Mouse (Mus musculus) forebrain, embryonic 11.5 days (tissue): ENCODE results near the gene Fntb. TPM values are rescaled to one million over a fixed set of nuclear protein-coding genes. Genes with fewer than 3 reads are reported as not detected.
A peak's percentile ranks its signal among the peaks of the same experiment; 100 is the strongest.

ENCODE experiments used
- ATAC-seq: fragments of 200-750 bp; cut with Nextera tagmentation; replicated peaks from 2 replicates; pipeline ENCODE4 v1.8.0; 2017; ENCODE audit warnings: moderate TSS enrichment; ENCODE audit not compliant: low FRiP score
- DNase-seq: peaks from one replicate; pipeline ENCODE4 v3.0.0-alpha.2; 2017; ENCODE audit warnings: low spot score
- H3K27ac ChIP-seq: fragments of 300-500 bp; sonication (generic); 2 replicates; pipeline ENCODE4 v1.5.1; 2014; ENCODE audit warnings: low read depth, low read length
- H3K27me3 ChIP-seq: fragments of 300-500 bp; sonication (generic); 2 replicates; pipeline ENCODE4 v1.6.1; 2014; ENCODE audit warnings: mild to moderate bottlenecking, low read length, mixed read lengths; ENCODE audit not compliant: control insufficient read depth, insufficient read depth
- H3K36me3 ChIP-seq: fragments of 300-500 bp; sonication (generic); 2 replicates; pipeline ENCODE4 v1.6.1; 2014; ENCODE audit warnings: mild to moderate bottlenecking, low read length, moderate library complexity, mixed read lengths; ENCODE audit not compliant: control insufficient read depth, insufficient read depth
- H3K4me1 ChIP-seq: fragments of 300-500 bp; sonication (generic); replicated peaks from 2 replicates; pipeline ENCODE4 v1.6.1; 2014; ENCODE audit warnings: low read length, mixed read lengths; ENCODE audit not compliant: control insufficient read depth, insufficient read depth
- H3K4me2 ChIP-seq: fragments of 300-500 bp; sonication (generic); 2 replicates; pipeline ENCODE4 v1.6.1; 2014; ENCODE audit warnings: low read depth, mild to moderate bottlenecking, low read length, moderate library complexity, mixed read lengths; ENCODE audit not compliant: severe bottlenecking
- H3K4me3 ChIP-seq: fragments of 300-500 bp; sonication (generic); 2 replicates; pipeline ENCODE4 v1.5.1; 2014; ENCODE audit warnings: low read depth, low read length
- H3K9ac ChIP-seq: fragments of 300-500 bp; sonication (generic); 2 replicates; pipeline ENCODE4 v1.6.1; 2014; ENCODE audit warnings: low read length
- H3K9me3 ChIP-seq: fragments of 300-500 bp; sonication (generic); 2 replicates; pipeline ENCODE4 v1.6.1; 2016; ENCODE audit warnings: low read length, mixed read lengths; ENCODE audit not compliant: control insufficient read depth
- WGBS: fragments of 180-500 bp; shearing (Covaris S2); extraction: QIAGEN DNeasy Blood & Tissue Kit; methylation state at CpG from one replicate; pipeline ENCODE4 v1.1.7; 2014; 5-methylcytosine and 5-hydroxymethylcytosine counted together
- polyA plus RNA-seq: library from polyadenylated mRNA; unstranded; fragments of >200 nt; fragmentation: Nextera tagmentation; extraction: Ambion mirVana; gene quantifications from 2 replicates; pipeline ENCODE4 v1.2.1, GENCODE M21; 2014

Gene Fntb
- polyA plus RNA-seq, 1 experiment from 2014 or later = 44.7 TPM

- H3K9me3 ChIP-seq = no peaks in the 10 kb centered on the region
- no peak overlapping the region for H3K4me2 ChIP-seq
- ATAC-seq (no peak), DNase-seq (no peak)
- no peak overlapping the region for H3K4me3 ChIP-seq
- no peaks in the 10 kb centered on the region for H3K36me3 ChIP-seq
- WGBS = 92% methylated on average over 16 of the region's 16 CpGs
- H3K27me3 ChIP-seq = no peaks in the 10 kb centered on the region
- no peak overlapping the region for H3K27ac ChIP-seq
- H3K4me1 ChIP-seq = no peaks in the 10 kb centered on the region
- no peak overlapping the region for H3K9ac ChIP-seq
These were observed 127.7 kb downstream of the Fntb start for GRCm38 (mm10) chr12:76892910-76893695.

- WGBS = 84% methylated on average over 10 of the region's 10 CpGs
- no peak overlapping the region for H3K4me3 ChIP-seq
- DNase-seq (no peak), ATAC-seq (no peak)
- H3K36me3 ChIP-seq = no peaks in the 10 kb centered on the region
- H3K4me2 ChIP-seq = no peak overlapping the region
- H3K4me1 ChIP-seq = no peaks in the 10 kb centered on the region
- H3K9ac ChIP-seq = no peak overlapping the region
- H3K9me3 ChIP-seq = no peaks in the 10 kb centered on the region
- H3K27me3 ChIP-seq = no peaks in the 10 kb centered on the region
- H3K27ac ChIP-seq = no peak overlapping the region
These were observed 129.6 kb downstream of the Fntb start for GRCm38 (mm10) chr12:76894792-76895559.

GRCm38 (mm10) chr12:76895777-76896176 is 130.4 kb downstream of the Fntb start:
- Histone ChIP-seq H3K9ac (no peak overlapping the region), H3K4me2 (no peak overlapping the region), H3K27me3 (no peaks in the 10 kb centered on the region), H3K27ac (no peak overlapping the region), H3K36me3 (no peaks in the 10 kb centered on the region), H3K9me3 (no peaks in the 10 kb centered on the region), H3K4me3 (no peak overlapping the region), H3K4me1 (no peaks in the 10 kb centered on the region)
- ATAC-seq = peak; percentile 71; the same call in 1 of the 2 replicates
- 43% methylated on average over 7 of the region's 7 CpGs for WGBS
- DNase-seq = no peak

GRCm38 (mm10) chr12:76896566-76896965 is 131.2 kb downstream of the Fntb start:
- ATAC-seq = no peak
- no peaks in the 10 kb centered on the region for H3K9me3 ChIP-seq

GRCm38 (mm10) chr12:76897006-76897405 is 131.6 kb downstream of the Fntb start:
- WGBS = 92% methylated on average over 10 of the region's 10 CpGs
- no peaks in the 10 kb centered on the region for H3K9me3 ChIP-seq
- H3K4me3 ChIP-seq = no peak overlapping the region
- no peaks in the 10 kb centered on the region for H3K4me1 ChIP-seq
- H3K36me3 ChIP-seq = no peaks in the 10 kb centered on the region
- DNase-seq (no peak), ATAC-seq (no peak)
- H3K9ac ChIP-seq = no peak overlapping the region
- no peak overlapping the region for H3K27ac ChIP-seq
- no peaks in the 10 kb centered on the region for H3K27me3 ChIP-seq
- H3K4me2 ChIP-seq = no peak overlapping the region

More at GRCm38 (mm10) chr12:76896566-76896965, 131.2 kb downstream of the Fntb start:
- Histone ChIP-seq H3K36me3 (no peaks in the 10 kb centered on the region), H3K4me1 (no peaks in the 10 kb centered on the region), H3K27me3 (no peaks in the 10 kb centered on the region), H3K27ac (no peak overlapping the region), H3K4me3 (no peak overlapping the region), H3K9ac (no peak overlapping the region), H3K4me2 (no peak overlapping the region)
- 92% methylated on average over 4 of the region's 4 CpGs for WGBS
- no peak for DNase-seq

GRCm38 (mm10) chr12:76898141-76898540 is 132.8 kb downstream of the Fntb start:
- Histone ChIP-seq H3K27me3 (no peaks in the 10 kb centered on the region), H3K27ac (no peak overlapping the region), H3K9ac (no peak overlapping the region), H3K9me3 (no peaks in the 10 kb centered on the region), H3K4me3 (no peak overlapping the region), H3K36me3 (no peaks in the 10 kb centered on the region), H3K4me1 (no peaks in the 10 kb centered on the region), H3K4me2 (no peak overlapping the region)
- no peak for DNase-seq
- ATAC-seq = no peak

- no peak overlapping the region for H3K9ac ChIP-seq
- no peaks in the 10 kb centered on the region for H3K4me1 ChIP-seq
- no peak overlapping the region for H3K4me3 ChIP-seq
- H3K9me3 ChIP-seq = no peaks in the 10 kb centered on the region
- ATAC-seq (no peak), DNase-seq (no peak)
- no peak overlapping the region for H3K27ac ChIP-seq
- no peak overlapping the region for H3K4me2 ChIP-seq
- 92% methylated on average over 10 of the region's 10 CpGs for WGBS
- no peaks in the 10 kb centered on the region for H3K36me3 ChIP-seq
- no peaks in the 10 kb centered on the region for H3K27me3 ChIP-seq
These were observed 134.0 kb downstream of the Fntb start for GRCm38 (mm10) chr12:76899261-76899975.

- DNase-seq (no peak), ATAC-seq (no peak)
- no peak overlapping the region for H3K27ac ChIP-seq
- H3K9me3 ChIP-seq = no peaks in the 10 kb centered on the region
- no peaks in the 10 kb centered on the region for H3K27me3 ChIP-seq
- H3K9ac ChIP-seq = no peak overlapping the region
- H3K36me3 ChIP-seq = no peaks in the 10 kb centered on the region
- no peaks in the 10 kb centered on the region for H3K4me1 ChIP-seq
- no peak overlapping the region for H3K4me2 ChIP-seq
- 78% methylated on average over 3 of the region's 3 CpGs for WGBS
- no peak overlapping the region for H3K4me3 ChIP-seq
These were observed 136.3 kb downstream of the Fntb start for GRCm38 (mm10) chr12:76901508-76902294.
